Mouse (Mus musculus): ENCODE data around the gene Rpa3.

GRCm38 (mm10) chr6:8299066-8299863 lies 40.3 kb upstream of the Rpa3 start:
- TF ChIP-seq CTCF (IDR thresholded peaks at IDR 0.05) (no peak), EP300 (IDR thresholded peaks at IDR 0.05) (no peak)
